Mouse (Mus musculus) frontal cortex, postnatal 25 days (tissue): ENCODE measurements around the gene Actb.

Experiments used
- DNase-seq, 2 experiments: peaks; one replicate each; pipeline ENCODE4 v3.0.0; 2022; ENCODE audit warnings: low spot score in 2 of 2

The Actb gene

DNA sequence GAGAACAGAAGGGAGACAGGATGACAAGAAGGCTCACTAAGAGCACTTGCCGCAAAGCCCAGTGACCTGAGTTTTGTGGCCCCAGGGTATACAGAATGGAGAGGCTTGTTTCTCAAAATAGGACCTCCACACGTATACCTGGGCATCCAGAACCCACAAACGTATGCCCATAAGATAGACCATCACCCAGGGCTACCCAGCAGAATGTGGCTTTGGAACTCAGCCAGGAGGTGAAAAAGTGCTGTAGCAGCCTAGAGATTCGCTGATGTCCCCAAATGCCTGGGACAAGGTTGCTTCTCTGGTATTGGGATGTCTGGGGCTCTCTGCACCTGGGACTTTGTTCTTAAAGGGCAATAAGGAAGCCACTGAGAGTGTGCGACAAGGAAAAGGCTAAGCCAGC is 15.7 kb upstream of the Actb start:
- no peak for DNase-seq

DNA sequence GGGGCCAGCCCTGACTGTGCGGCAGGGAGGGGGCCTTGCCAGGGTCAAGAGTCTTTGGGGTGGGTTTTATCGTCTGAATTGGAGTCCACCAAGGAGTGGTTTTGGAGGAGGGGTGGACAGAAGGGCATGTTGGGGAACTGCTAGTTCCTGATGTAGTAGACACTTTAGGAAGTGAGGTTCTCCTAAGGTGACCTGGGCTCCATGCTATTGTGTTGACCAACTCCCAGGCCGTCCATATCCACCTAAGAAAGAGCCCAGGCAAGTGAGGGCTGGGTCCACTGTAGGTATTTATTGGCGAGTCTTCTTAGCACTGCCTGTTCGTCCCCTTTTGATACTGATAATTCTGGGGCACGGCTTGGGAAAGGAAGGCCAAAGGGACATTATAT is 14.5 kb upstream of the Actb start:
- DNase-seq: no peak

DNA sequence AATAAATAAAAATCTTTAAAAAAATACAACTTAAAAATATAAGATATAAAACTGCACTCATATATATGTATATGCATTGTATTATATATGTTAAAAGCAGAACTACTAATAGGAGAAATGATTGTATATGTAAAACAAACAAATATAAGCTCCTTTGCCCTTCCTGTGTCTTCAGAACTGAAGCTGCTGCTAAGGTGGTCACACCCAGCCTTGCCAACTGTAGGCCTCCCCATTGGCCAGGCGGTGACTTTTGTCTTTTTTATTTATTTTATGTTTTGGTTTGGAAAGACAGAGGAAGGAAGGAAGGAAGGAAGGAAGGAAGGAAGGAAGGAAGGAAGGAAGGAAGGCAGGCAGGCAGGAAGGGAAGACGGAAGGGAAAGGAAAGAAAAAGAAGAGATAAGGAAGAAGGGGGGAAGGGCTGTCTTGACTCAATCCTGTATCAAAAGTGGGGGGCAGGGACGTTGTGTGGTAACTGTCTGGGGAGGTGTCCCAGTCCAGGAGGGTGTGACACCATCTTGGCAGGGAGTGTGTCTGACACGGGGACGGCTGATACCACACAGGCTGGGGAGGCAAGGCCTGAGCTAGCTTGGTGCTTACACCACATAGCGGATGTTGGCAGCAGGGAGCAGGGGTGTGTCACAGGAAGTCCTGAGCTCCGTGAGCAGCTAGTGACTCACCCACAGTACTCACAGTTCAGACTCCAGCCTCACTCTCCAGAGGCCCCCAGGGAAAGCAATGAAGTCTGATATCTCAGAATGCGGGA is 13.9 kb upstream of the Actb start:
- no peak for DNase-seq

DNA sequence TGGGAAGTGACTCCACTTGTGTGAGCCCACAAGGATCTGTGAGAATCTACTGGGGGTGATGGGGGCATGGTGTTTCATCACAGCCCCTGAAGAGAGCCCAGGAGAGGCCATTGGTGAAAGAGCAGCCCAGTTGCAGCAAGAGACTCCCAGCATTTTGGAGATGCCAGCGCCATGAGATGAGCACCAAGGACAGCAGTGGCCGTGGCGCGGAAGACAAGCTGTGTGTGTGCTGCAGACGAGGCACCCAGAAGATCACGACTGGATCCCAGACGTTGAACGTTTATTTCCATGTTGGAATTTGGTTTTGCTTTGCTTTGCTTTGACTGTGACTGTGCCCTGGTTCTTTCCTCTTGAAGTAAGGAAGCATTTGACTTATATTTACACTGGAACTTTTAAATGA is 10.8 kb upstream of the Actb start:
- DNase-seq: no peak

DNA sequence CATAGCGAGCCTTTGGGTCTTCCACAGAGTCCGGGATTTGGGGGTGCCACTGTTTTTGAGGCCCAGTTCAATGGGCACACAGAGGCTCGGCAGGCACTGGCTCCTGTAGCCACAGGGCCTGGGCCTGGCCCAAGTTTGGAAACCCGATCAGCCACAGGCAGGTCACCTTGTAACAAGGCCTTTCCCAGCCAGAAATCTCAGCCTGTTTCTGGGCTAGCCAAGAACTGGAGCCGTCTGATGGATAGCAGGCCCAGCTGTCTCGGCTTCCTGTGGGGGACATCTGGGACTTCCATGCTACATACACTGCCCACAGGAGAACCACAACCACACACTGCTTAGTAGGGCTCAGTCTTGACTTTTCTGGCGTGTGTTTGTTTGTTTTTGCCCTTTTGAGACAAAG is 10.0 kb upstream of the Actb start:
- no peak for DNase-seq

DNA sequence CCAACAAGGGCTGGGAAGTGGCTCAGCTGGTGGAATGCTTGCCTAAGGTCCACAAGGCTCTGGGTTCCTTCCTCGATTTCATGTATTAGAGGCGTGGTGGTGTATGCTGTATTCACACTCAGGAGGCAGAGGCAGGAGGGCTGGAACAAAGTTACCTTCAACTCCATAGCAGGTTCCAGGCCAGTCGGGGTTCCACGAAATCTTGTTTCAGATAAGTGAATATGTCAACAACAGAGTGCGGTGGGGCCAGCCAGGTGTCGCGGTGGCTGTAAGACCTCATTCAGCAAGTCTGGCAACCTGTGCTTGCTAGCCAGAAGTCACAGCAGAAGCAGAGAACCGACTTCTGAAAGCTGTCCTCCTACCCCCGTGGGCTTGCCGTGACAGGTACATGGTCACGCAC is 8.7 kb upstream of the Actb start:
- DNase-seq: no peak

DNA sequence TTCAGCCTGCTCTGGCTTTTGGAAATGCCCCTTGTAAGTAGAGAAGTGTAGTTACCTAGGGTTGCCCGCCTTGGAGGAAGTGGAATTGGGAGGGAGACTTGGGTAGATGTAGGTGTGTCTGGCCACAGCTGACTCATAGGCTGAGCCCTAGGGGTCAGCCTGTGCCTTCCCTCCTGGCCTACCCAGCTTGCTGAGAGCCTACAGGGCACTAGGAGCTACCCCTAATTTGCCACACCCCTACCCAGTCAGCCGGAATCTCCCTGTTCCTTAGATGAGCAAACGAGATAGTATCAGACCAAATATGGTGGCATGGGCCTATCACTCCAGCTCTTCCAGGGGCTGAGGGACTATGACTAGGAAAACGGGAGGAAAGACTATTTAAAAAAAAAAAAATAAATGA is 6.2 kb upstream of the Actb start:
- DNase-seq: no peak

DNA sequence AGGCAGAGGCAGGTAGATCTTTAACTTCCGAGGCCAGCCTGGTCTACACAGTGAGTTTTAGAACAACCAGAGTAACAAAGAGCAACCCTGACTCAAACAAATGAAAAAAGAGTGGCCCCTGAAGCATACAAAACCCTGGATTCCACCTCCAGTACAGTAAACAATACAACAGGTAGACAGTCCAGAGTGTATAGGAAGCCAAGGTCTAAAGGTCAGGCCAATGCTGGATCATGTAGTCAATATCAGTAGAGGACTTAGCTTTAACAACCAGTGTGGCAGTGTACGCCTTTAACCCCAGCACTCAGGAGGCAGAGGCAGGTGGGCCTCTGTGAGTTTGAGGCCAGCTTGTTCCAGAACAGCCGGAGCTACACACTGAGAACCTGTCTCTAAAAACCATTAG is 5.8 kb upstream of the Actb start:
- DNase-seq: no peak

DNA sequence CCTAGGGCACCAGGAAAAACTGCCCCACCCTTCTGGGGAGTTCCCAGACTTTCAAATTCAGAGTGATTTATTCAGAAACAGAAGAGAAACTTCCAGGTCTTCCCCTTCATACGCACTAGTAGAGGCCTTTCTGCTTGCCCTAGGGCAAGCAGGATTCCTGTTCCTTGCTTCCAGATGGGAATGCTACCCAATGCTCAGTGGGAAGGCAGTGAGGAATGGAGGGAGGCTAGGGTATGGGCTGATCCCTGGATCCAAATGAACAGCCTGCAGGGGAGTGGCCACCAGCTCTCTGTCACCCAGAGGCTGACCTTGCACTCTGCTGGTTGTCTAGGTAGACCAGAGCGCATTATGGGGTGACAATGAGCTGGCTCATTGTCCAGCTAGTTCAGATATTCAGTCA is 5.1 kb upstream of the Actb start:
- no peak for DNase-seq

DNA sequence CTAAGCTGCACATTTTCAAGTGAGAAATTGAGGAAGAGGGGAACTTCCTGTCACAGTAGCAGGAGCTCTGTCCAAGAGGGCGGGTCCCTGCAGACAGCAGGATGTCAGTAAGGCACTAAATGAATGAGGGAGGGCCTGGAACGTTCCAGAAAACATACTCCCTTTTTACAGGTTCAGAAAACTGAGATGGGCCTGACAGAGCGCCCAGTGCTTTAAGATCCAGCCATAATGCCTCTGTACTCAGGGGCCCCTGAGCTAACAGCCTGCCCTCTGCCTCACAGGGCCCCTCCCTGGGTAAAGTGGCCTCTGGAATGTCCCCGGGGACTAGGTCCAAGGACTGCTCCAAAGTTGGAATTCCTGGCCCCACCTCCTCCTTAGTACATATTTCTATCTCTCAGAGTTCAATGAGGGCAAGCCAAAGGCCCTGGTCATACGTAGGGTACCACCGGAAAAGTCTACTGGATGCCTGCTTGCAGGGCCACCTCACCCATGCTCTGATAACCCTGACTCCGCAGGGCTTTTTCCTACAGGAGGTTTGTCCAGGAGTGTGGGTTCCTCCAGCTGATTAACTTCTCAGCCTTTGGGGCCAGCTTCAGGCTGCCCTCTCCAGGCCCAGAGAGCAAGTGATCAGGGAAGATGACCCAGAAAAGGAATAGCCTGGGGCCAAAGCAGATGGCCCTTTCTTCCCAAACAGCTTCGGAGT is 3.2 kb upstream of the Actb start:
- DNase-seq: no peak

DNA sequence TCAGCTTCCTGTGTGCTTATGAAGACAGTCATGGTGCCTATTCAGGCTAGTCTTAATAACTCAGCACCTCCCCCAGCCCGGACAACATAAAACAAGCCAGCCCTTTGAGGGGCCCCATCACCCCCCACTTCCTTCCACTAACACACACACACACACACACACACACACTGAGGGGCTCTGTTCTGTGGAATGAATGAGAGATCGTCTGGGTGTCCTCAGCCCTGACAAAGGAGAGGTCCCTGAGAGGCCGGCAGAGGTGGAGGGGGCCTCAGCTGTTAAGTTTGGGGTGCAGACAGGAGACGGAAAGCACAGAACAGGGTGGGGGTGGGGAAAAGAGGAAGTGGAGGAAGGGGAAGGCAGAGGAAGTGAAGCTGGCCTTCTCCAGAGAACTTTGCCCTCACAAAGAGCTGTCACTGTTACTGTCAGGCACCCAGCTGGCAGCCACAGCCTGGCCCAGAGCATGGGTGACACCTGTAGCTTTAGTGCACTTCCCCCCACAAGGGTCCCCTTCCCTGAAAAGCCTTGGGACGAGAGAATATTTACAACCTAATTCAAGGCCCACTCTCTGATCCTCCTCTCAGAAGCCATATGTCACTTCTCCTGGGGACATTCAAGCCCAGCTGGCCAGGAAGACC is 2.5 kb upstream of the Actb start:
- DNase-seq: no peak

DNA sequence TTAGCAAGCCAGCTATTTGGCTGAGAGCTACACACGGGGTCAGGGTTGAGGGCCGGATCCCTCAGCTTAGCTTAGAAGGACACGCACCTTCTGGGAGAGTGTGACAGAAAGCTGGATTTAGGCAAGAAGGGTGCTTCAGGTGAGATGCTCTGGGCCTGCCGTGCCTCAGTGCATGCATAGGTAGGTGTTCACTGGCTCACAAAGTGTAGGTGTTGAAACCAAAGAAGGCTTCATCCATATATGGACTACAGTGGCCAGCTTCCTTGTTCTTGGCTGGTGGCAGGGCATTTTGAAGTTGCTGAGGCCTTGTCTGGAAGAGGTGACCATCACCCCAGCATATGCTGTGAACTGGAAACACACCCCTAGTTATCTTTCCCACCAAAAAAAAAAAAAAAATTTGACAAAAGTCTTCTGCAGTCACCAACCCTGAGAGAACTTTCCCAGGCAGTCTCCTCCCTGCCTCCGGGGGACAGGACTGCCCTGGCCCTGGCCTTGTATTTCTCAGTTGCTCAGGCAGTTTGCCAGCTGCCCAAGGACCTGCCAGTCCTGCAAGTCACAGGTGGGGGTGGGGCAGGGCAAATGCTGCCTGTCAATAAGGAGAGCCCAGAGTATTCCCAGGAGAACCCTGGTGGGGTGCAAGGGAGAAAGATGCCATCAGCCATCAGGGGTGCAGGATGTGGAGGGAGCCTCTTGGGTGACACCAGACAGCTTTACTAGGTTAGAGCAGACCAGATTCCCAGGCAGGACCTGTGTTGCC is 1.4 kb upstream of the Actb start:
- DNase-seq: no peak

DNA sequence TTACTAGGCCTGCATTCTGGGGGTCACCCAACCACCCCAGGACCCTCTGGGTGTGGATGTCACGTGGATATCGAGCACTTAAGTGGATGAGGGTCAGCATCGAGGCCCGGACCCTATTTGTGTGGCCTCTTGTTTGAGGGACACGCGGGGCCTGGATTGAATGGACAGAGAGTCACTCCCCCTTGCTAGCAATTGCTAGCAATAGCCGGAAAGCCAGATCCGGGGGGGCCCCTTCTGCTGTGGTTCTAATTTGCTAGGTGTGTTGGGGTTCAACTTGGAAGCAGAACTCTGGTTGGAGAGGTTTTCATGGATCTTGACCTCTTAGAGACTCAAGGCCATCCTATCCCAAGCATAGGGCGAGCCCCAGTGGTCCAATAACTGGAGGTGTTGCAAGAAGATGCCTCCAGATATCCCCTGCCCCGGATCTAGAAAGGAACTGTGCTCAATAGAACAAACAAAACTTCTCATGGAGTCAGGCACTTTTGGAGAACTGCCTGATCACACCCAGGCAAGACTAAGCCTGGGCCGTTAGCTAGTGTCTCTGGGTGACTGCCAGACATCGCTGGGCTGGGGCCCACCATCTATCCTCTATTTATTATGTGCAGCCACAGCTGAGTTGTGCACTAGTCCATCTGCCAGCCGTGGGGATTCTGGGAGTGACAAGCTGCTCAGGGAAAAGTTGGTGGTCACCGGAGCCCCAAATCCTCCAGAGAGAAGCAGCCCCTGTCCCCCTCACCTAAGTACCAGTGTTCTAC is 671 bp upstream of the Actb start:
- peak; percentile 38 to 48 for DNase-seq

DNA sequence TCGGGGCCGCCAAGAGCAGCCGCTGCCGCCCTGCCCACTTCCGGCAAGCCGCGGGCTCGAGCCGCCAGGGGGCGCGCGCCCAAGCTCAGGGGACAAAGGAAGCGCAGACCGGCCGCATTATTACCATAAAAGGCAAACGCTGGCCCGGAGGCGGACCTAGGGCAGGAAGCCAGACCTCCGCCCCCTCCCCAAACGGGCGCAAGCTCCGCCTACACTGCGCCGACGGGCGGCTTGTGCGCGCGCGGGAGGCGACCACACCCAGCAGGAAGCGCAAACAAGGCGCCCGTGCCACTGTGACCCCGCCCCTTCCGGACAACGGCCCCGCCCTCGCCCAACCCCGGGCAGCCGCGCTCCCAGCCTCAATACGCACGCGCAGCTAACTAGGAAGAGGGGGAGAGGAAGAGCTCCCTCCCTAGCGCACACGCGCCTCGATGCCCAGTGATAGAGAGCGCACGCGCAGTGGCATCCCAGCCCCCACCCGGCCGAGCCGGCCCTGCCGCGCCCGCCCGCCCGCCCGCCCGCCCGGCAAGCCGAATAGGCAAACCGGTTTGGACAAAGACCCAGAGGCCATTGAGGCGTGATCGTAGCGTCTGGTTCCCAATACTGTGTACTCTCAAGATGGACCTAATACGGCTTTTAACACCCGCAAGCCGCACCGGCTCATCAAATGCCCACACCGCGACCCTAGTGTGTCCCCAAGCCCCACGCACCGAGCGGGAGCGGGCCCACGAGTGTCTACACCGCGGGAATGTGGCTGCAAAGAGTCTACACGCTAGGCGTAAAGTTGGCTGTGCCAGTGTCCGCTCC is 626 bp downstream of the Actb start:
- DNase-seq: peak; percentile 96

DNA sequence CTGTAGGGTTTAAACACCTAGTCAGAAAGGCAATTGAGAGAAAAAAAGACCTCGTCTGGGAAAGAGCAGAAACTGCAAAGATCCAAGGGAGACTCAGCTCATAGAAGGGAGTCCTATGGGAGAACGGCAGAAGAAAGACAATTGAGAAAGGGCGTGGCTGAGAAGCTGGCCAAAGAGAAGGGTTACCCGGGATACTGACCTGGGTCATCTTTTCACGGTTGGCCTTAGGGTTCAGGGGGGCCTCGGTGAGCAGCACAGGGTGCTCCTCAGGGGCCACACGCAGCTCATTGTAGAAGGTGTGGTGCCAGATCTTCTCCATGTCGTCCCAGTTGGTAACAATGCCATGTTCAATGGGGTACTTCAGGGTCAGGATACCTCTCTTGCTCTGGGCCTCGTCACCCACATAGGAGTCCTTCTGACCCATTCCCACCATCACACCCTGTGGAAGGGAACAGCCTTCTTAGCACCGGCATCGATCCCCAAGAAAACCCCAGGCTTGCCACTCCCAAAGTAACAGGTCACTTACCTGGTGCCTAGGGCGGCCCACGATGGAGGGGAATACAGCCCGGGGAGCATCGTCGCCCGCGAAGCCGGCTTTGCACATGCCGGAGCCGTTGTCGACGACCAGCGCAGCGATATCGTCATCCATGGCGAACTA is 1.4 kb downstream of the Actb start:
- DNase-seq: no peak

DNA sequence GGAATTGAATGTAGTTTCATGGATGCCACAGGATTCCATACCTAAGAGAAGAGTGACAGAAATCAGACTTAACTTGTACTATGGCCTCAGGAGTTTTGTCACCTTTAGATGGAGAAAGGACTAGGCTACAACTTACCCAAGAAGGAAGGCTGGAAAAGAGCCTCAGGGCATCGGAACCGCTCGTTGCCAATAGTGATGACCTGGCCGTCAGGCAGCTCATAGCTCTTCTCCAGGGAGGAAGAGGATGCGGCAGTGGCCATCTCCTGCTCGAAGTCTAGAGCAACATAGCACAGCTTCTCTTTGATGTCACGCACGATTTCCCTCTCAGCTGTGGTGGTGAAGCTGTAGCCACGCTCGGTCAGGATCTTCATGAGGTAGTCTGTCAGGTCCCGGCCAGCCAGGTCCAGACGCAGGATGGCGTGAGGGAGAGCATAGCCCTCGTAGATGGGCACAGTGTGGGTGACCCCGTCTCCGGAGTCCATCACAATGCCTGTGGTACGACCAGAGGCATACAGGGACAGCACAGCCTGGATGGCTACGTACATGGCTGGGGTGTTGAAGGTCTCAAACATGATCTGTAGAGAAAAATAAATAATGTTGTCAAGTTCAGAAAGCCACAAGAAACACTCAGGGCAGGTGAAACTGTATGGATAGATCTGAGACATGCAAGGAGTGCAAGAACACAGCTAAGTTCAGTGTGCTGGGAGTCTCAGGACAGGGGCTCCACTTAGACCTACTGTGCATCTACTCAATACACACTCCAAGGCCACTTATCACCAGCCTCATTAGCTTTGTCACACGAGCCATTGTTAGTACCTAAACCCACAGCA is 2.1 kb downstream of the Actb start:
- no peak for DNase-seq

DNA sequence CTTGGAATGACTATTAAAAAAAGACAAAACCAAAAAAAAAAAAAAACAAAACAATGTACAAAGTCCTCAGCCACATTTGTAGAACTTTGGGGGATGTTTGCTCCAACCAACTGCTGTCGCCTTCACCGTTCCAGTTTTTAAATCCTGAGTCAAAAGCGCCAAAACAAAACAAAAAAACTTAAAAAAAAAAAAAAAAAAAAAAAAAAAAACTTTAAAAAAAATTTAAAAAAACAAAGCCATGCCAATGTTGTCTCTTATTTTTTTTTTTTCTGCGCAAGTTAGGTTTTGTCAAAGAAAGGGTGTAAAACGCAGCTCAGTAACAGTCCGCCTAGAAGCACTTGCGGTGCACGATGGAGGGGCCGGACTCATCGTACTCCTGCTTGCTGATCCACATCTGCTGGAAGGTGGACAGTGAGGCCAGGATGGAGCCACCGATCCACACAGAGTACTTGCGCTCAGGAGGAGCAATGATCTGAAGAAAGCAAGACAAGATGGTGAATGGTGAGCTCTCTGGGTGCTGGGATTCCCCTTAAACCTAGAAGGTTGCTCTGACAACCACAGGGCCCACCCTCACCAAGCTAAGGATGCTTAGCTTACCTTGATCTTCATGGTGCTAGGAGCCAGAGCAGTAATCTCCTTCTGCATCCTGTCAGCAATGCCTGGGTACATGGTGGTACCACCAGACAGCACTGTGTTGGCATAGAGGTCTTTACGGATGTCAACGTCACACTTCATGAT is 2.9 kb downstream of the Actb start:
- DNase-seq: no peak

DNA sequence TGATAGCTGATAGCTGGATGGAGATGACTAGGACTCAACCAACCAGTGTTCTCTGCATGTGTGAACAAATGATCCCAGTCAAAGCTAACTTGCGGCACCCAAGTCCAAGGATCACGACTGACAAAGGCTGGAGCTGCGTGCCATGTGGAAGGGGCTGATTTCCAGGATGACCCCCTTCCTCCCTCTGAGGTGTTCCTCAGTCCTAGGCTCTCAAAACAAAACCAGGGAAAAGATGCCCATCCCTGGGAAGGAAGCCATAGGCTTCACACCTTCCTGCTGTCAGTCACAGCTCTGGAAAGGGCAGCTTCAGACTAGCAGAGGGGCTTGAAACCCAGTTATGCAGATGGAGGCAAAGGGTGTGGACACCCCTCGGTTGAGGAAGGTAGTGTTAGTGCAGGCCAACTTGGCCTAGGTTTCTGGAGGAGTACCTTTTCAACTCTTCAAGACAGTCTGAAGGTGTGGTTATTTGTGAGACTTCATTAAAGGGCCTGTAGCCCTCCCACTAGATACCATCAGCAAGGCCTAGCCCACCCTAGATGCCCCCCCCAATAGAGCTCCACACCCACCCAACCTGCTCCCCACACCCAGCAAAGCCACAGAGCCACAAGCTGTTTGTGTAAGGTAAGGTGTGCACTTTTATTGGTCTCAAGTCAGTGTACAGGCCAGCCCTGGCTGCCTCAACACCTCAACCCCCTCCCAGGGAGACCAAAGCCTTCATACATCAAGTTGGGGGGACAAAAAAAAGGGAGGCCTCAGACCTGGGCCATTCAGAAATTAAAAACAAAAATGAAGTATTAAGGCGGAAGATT is 3.8 kb downstream of the Actb start:
- no peak for DNase-seq
